Mouse (Mus musculus) limb, embryonic 10.5 days (tissue): Measurements from ENCODE around the gene G6pc2. TPM values are rescaled to one million over a fixed set of nuclear protein-coding genes. Genes with fewer than 3 reads are reported as not detected.
A peak's percentile ranks its signal among the peaks of the same experiment; 100 is the strongest.

Experiments used
- DNase-seq: peaks from one replicate; pipeline ENCODE4 v3.0.0-alpha.2; 2017; ENCODE audit warnings: low spot score
- H3K27ac ChIP-seq: fragments of 300-500 bp; sonication (generic); 2 replicates; pipeline ENCODE4 v1.5.1; 2016; ENCODE audit warnings: mild to moderate bottlenecking
- H3K27me3 ChIP-seq: fragments of 300-500 bp; sonication (generic); 2 replicates; pipeline ENCODE4 v1.6.1; 2016; ENCODE audit warnings: low read depth, mild to moderate bottlenecking; ENCODE audit not compliant: poor library complexity, severe bottlenecking
- H3K36me3 ChIP-seq: fragments of 300-500 bp; sonication (generic); 2 replicates; pipeline ENCODE4 v1.6.1; 2016; ENCODE audit warnings: mild to moderate bottlenecking, moderate library complexity
- H3K4me1 ChIP-seq: fragments of 300-500 bp; sonication (generic); 2 replicates; pipeline ENCODE4 v1.6.1; 2016
- H3K4me3 ChIP-seq: fragments of 300-500 bp; sonication (generic); 2 replicates; pipeline ENCODE4 v1.5.1; 2016; ENCODE audit warnings: mild to moderate bottlenecking, moderate library complexity
- H3K9me3 ChIP-seq: fragments of 300-500 bp; sonication (generic); replicated peaks from 2 replicates; pipeline ENCODE4 v1.6.1; 2016; ENCODE audit warnings: mild to moderate bottlenecking
- WGBS: fragments of 180-500 bp; shearing (Covaris S2); methylation state at CpG from one replicate; pipeline ENCODE4 v1.1.7; 2016; 5-methylcytosine and 5-hydroxymethylcytosine counted together
- polyA plus RNA-seq: library from polyadenylated mRNA; unstranded; fragments of >200 nt; fragmentation: Nextera tagmentation; extraction: Ambion mirVana; gene quantifications from 2 replicates; pipeline ENCODE4 v1.2.1, GENCODE M21; 2016

G6pc2 gene
- polyA plus RNA-seq, result 0.25 and 0.41 TPM in 2 replicates

DNA sequence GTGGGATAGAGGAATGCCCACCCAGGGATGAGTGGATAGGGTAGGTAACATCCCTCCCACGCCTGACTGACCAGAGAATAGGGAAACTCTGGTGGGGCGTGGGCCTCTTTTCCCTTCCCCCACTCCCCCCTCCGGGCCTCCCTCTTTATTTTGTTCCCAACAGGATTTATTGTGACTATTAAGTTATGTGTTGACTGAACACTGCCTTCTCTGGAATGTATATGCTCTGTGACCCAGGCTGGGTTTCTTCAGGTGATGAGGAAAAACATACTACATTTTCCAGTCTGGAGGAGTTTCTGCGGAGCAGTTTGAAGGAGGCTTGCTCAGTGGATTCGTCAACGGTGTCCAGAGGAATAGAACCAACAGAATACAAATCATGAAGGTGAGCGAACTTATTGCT, at the start of gene G6pc2:
Gene G6pc2, plus strand, starts transcription at position 301 of the 400 bp plus-strand sequence.
- no peaks in the 10 kb centered on the region for H3K36me3 ChIP-seq
- no peaks in the 10 kb centered on the region for H3K9me3 ChIP-seq
- 91% methylated on average over 7 of the region's 7 CpGs for WGBS
- no peak within 1 kb of the TSS for H3K27ac ChIP-seq
- 0 out of 2 replicates have a peak, but pooled peaks cover 3% of the 10 kb centered on the region for H3K4me1 ChIP-seq
- no peak within 1 kb of the TSS for H3K4me3 ChIP-seq
- no peaks in the 10 kb centered on the region for H3K27me3 ChIP-seq
- no peak for DNase-seq

GRCm38 (mm10) chr2:69170395-69171077, 40.3 kb upstream of the G6pc2 start:
- Histone ChIP-seq H3K36me3 (no peaks in the 10 kb centered on the region), H3K4me1 (no peaks in the 10 kb centered on the region)
- 67% methylated on average over 9 of the region's 9 CpGs for WGBS

DNA sequence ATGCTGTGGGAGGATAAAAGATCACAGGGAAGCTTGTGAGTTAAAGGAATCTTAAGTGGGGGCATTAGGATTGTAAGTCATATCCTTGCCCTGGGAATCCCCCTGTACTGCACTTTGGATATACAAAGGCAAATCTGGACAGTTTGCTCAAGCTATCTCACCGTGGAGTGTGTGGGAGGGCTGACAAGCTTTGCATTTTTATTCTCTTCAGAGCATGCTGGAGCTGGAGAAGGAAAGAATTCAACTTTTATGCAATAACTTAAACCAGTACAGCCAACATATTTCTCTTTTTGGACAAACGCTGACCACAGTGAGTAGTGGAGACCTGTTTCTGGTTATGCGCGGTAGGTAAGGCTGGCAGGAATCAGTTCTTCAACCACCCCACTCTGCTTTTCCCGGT, 35.6 kb upstream of the G6pc2 start:
- Histone ChIP-seq H3K27ac (no peak overlapping the region), H3K4me3 (no peak overlapping the region), H3K27me3 (no peaks in the 10 kb centered on the region), H3K4me1 (no peaks in the 10 kb centered on the region), H3K9me3 (no peaks in the 10 kb centered on the region), H3K36me3 (no peaks in the 10 kb centered on the region)
- no peak for DNase-seq
- WGBS, result 90% methylated on average over 5 of the region's 5 CpGs

More at GRCm38 (mm10) chr2:69170395-69171077, 40.3 kb upstream of the G6pc2 start:
- DNase-seq, result no peak
- no peak overlapping the region for H3K4me3 ChIP-seq
- no peaks in the 10 kb centered on the region for H3K27me3 ChIP-seq
- H3K9me3 ChIP-seq, result no peaks in the 10 kb centered on the region
- H3K27ac ChIP-seq, result no peak overlapping the region

- WGBS, result 87% methylated on average over 4 of the region's 4 CpGs
- no peaks in the 10 kb centered on the region for H3K36me3 ChIP-seq
- no peaks in the 10 kb centered on the region for H3K4me1 ChIP-seq
- no peaks in the 10 kb centered on the region for H3K9me3 ChIP-seq
- H3K4me3 ChIP-seq, result no peak overlapping the region
- no peak for DNase-seq
- no peaks in the 10 kb centered on the region for H3K27me3 ChIP-seq
- no peak overlapping the region for H3K27ac ChIP-seq
Measured at GRCm38 (mm10) chr2:69179721-69180120, 31.2 kb upstream of the G6pc2 start.

- no peak overlapping the region for H3K27ac ChIP-seq
- no peak for DNase-seq
- H3K4me1 ChIP-seq, result no peaks in the 10 kb centered on the region
- WGBS, result 93% methylated on average over 2 of the region's 2 CpGs
- H3K4me3 ChIP-seq, result no peak overlapping the region
- peaks cover 16% of the 10 kb centered on the region for H3K36me3 ChIP-seq
- H3K9me3 ChIP-seq, result no peaks in the 10 kb centered on the region
- H3K27me3 ChIP-seq, result no peaks in the 10 kb centered on the region
Measured at GRCm38 (mm10) chr2:69187990-69188389, 22.9 kb upstream of the G6pc2 start.

- Histone ChIP-seq H3K9me3 (no peaks in the 10 kb centered on the region), H3K4me3 (no peak overlapping the region), H3K4me1 (no peaks in the 10 kb centered on the region), H3K27me3 (no peaks in the 10 kb centered on the region), H3K36me3 (peaks cover 23% of the 10 kb centered on the region), H3K27ac (no peak overlapping the region)
- 94% methylated on average over 6 of the region's 6 CpGs for WGBS
- DNase-seq, result no peak
Measured at GRCm38 (mm10) chr2:69188732-69189131, 22.1 kb upstream of the G6pc2 start.

DNA sequence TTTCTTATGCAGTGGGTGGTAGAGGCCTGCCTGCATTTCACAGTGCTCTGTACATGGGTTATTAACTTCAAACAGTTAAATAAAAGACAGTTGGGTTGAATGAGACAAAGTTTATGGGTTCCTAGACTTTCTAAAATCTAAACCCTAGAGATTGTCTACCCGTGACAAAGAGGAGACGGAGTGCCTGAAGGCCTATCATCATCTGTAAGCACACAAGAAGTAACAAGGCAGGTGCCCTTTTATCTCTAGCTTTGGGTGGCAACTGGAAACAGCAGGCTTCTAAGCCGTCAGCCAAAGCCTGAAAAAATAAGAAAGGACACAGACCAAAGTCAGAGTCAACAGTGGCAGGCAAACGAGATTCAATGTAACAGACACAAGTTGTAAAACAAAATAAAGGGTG, 21.7 kb upstream of the G6pc2 start:
- no peak for DNase-seq
- 74% methylated on average over 4 of the region's 4 CpGs for WGBS

DNA sequence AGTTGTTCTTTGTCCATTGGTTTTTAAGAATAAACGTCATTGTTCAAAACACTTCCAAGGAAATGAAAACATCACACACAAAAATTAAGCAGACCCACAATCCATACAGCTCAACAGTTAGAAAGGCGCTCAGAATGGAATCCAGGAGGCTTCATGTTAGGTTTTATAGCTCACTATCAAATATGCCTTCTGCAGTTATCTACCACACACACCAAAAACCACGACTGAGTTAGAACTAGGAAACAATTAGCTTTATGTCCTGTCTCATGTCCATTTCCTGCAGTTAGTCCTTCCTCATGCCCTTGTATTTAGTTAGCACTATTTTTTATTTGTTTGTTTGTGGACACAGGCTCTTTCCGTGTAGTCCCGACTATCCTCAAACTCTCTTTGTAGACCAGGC, 19.8 kb upstream of the G6pc2 start:
- WGBS, result 89% methylated on average over 5 of the region's 5 CpGs
- no peaks in the 10 kb centered on the region for H3K9me3 ChIP-seq
- H3K27ac ChIP-seq, result no peak overlapping the region
- H3K4me3 ChIP-seq, result no peak overlapping the region
- H3K36me3 ChIP-seq, result peaks cover 46% of the 10 kb centered on the region
- H3K4me1 ChIP-seq, result no peaks in the 10 kb centered on the region
- no peaks in the 10 kb centered on the region for H3K27me3 ChIP-seq
- no peak for DNase-seq

More for the DNA sequence above, 21.7 kb upstream of the G6pc2 start:
- Histone ChIP-seq H3K9me3 (no peaks in the 10 kb centered on the region), H3K4me1 (no peaks in the 10 kb centered on the region), H3K27me3 (no peaks in the 10 kb centered on the region), H3K4me3 (no peak overlapping the region), H3K27ac (no peak overlapping the region), H3K36me3 (peaks cover 28% of the 10 kb centered on the region)

DNA sequence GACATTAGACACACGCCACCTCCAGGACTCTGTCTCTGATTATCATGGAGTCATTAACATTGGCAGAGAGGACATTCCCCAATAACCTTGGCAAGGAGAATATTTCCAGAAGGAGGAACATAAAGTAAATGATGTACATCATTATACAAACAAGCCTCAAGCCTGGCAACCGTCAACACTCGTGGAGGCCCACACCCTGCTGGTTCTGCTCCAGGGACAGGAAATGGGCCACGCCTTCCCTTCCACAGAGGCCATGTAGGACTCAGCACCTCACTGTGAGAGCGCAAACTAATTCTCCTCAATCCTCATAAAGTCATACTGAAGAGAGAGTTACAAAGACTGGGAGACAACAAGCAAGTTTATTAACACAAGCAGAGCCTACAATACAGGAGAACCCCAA, 17.3 kb upstream of the G6pc2 start:
- Histone ChIP-seq H3K36me3 (peaks cover 65% of the 10 kb centered on the region), H3K27me3 (no peaks in the 10 kb centered on the region), H3K4me1 (no peaks in the 10 kb centered on the region), H3K27ac (no peak overlapping the region), H3K4me3 (no peak overlapping the region), H3K9me3 (no peaks in the 10 kb centered on the region)
- 85% methylated on average over 5 of the region's 5 CpGs for WGBS
- DNase-seq, result no peak

DNA sequence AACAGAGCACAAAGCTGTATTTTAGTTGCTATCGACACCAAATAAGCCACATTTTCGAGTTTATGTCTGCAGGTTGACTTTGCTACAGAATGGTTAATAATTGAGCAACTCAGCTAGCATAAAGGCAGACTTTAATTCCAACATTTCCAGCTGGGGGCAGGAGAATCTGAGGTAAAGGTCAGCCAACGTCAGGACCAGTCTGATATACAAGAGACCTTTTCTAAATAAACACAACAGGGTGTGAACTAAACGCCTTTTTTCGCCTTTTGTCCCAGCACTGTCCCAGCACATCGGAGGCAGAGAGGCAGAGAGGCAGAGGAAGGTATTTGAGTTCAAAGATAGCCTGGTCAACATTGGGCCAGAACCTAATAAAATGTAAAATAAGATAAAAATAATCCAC, 5.7 kb upstream of the G6pc2 start:
- peak overlapping the region; percentile 97 for H3K27ac ChIP-seq

DNA sequence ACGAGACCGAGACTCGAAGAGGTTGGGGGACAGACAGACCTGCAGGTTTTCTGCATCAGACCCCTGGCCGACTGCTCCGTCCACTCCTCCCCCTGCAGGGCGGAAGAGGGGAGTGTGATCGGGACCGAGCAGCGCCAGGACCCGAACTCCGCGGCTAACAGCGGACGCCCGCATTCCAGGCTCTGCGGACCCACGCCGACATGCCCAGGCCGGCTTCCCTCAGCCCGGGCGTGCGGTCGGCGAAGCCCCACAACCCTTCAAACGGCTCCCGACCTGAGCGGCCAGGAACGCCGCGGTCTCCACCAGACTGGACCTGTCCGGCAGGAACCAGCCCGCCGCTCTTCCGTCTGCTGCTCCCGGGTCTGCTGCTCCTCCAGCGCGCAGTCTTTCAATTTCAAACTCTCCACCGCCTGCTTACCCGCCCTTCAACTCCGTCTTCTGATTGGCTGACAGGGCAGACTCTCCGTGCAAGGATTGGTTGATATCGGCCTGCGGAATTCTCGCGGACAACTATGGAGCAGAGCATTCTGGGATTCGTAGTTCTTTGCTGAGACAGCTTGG, 5.0 kb upstream of the G6pc2 start, which contains the start of gene Spc25:
Gene Spc25, minus strand, starts transcription at position 404 of the 561 bp plus-strand sequence.
- Histone ChIP-seq H3K9me3 (no peaks in the 10 kb centered on the region), H3K27me3 (no peaks in the 10 kb centered on the region), H3K36me3 (peaks cover 26% of the 10 kb centered on the region), H3K4me3 (peak within 1 kb of the TSS; percentile 88), H3K27ac (peak within 1 kb of the TSS; percentile 97), H3K4me1 (peaks cover 14% of the 10 kb centered on the region)
- peak; percentile 83 for DNase-seq
- under 1% methylated on average over 46 of the region's 46 CpGs for WGBS

More for the DNA sequence above, 5.7 kb upstream of the G6pc2 start:
- no peak for DNase-seq
- WGBS, result 28% methylated on average over 6 of the region's 6 CpGs
- Histone ChIP-seq H3K27me3 (no peaks in the 10 kb centered on the region), H3K4me3 (peak overlapping the region; percentile 88), H3K4me1 (peaks cover 11% of the 10 kb centered on the region), H3K9me3 (no peaks in the 10 kb centered on the region), H3K36me3 (peaks cover 31% of the 10 kb centered on the region)

GRCm38 (mm10) chr2:69206523-69206922, 4.3 kb upstream of the G6pc2 start:
- peaks cover 19% of the 10 kb centered on the region for H3K36me3 ChIP-seq

DNA sequence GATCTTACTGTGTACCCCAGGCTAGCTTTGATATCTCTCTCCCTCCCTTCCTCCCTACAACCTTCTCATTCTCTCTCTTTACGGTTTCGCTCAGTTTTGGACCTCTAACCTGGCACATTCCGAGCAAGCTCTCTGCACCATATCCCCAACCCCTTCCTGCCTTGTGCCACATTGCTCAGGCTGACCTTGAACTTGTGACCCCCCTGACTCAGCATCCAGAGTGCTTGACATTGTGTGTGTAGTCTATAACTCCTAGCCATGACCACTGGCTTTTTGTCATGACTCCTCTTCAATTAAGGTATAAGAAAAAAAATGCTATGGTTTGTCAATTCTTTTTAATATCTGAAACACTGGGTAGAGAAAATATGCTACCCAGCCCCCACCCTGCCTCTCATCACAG, 1.2 kb upstream of the G6pc2 start:
- Histone ChIP-seq H3K27ac (no peak overlapping the region), H3K27me3 (no peaks in the 10 kb centered on the region), H3K4me3 (no peak overlapping the region), H3K9me3 (no peaks in the 10 kb centered on the region), H3K36me3 (no peaks in the 10 kb centered on the region), H3K4me1 (peaks cover 10% of the 10 kb centered on the region)
- 86% methylated on average over 3 of the region's 3 CpGs for WGBS
- DNase-seq, result no peak

More at GRCm38 (mm10) chr2:69206523-69206922, 4.3 kb upstream of the G6pc2 start:
- 29% methylated on average over 7 of the region's 7 CpGs for WGBS
- H3K27ac ChIP-seq, result peak overlapping the region; percentile 97; the same call in 1 of the 2 replicates
- H3K27me3 ChIP-seq, result no peaks in the 10 kb centered on the region
- H3K4me3 ChIP-seq, result peak overlapping the region; percentile 88
- H3K4me1 ChIP-seq, result peaks cover 14% of the 10 kb centered on the region
- H3K9me3 ChIP-seq, result no peaks in the 10 kb centered on the region
- no peak for DNase-seq
